Mouse (Mus musculus): ENCODE measurements at regions not wholly inside any gene's neighbourhood (a gene's known extent, or its start where the extent isn't known, plus 50 kb on each side); places are given as distances from the start of the nearest gene placed in this dataset.

GRCm38 (mm10) chr1:71946911-71947310 is 265.2 kb downstream of the Mreg start:
- no peak for DNase-seq (ENCODE audit: low read depth)

GRCm38 (mm10) chr1:71945070-71945469 is 267.0 kb downstream of the Mreg start:
- DNase-seq (ENCODE audit: low read depth) = peak; percentile 88

DNA sequence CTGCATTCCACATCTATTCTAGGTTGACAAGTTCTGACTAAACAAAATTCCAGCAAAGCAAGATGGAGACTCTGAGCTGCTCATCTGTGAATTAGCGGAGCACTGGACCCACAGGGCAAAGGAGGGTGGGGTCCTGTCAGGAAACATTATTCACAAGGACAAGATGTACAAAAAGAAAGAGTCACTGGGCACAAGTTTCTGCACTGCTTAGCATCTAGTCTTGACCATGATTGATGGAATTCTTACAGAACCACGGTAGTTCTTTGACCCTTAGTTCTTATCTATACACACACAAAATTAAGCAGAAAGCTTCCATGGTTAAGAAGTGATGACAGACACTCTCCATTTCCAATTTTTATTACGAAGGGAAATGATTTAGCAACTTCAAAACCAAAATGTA is 267.6 kb downstream of the Mreg start:
- DNase-seq (ENCODE audit: low read depth) = no peak

DNA sequence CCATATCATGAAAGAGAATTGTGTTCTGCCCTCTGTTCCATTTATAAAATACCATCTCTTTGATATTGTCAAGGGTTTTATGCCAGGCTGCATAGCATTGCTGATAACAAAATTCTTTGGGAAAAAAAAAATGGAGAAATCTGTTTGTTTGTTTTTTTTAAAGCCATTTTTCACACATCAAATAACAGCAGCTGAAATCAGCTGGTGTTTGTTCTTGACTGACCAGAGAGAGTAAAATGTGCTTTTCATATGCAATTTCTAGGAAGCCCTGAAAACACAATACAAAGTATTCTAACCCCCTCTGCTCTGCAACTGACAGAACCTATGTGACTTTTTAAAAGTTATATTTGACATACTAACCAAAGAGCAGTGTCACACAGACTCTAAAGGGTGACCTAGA is 270.0 kb downstream of the Mreg start:
- DNase-seq (ENCODE audit: low read depth) = no peak

DNA sequence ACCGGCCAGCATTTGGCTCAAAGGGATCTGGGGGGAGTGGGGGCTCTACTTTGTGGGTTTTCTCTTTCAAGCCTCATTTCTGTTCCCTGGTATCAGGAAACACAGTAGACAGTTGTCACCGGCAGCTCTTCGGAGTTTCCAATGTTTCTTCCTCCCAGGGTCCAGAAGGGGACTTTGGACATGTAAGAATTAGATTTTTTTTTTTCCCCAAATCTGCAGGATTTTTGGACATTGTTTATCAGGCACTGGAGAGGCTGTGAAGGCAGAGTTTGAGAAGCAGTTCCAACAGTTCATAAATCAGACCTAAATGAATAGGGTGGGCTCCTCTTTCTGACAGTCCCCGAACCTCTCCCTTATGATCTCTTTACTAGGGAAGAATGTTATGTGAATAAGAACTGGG is 270.4 kb downstream of the Mreg start:
- no peak for DNase-seq (ENCODE audit: low read depth)

- no peak for DNase-seq (ENCODE audit: low read depth)
Measured at GRCm38 (mm10) chr1:71940900-71941299, 271.2 kb downstream of the Mreg start.

DNA sequence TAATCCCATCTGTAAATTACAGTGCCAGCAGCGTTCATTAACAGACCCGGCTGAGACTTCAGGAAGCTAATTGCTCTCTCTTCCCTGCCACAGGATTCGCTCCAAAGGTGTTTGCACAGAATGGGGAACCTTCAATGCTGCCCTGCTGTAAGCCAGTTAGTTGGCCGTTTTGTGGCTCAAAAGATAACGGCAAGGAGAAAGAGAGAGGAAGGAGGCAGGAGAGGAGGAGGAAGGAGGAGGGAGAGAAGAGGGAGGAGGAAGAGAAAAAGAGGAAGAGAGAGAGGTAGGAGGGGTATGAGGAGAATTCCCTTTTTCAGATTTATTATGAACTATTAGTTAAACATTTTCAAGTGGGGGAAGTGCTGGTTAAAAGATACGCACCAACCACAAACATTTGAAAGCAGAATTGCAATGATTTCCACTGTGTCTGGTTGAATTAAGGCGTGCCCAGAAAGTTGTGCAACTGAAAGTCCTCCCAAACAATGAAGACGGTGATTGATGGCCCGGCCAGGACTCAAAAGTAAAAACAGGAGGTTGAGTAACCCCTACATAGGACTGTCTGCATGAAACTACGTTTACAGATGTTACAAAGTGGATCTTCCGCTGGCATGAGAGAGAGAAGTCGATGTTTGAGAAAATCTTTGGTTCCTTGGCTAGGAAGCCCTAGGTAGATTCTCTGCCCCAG is 273.6 kb downstream of the Mreg start:
- no peak for DNase-seq (ENCODE audit: low read depth)

DNA sequence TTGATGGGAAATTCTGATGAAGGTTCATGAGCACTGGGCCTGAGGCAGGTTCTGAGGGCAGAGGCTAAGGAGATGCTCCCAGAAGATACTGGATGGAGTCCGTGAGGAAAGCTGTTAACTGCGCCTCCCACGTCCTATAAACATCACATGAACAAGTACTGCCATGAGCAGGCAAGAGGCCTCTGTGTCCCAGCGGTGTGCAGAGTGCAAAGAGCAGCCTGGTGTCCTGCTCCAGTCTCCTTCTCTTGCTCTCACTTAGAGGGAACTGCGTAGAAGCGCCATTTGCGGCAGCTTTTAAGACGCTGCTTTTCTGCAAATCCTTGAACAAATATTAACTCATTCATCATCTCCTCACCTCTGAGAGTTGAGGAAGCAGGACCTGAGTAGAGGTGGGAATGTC is 274.2 kb downstream of the Mreg start:
- DNase-seq (ENCODE audit: low read depth) = no peak

- no peak for DNase-seq (ENCODE audit: low read depth)
Measured at GRCm38 (mm10) chr1:71937168-71937567, 274.9 kb downstream of the Mreg start.

DNA sequence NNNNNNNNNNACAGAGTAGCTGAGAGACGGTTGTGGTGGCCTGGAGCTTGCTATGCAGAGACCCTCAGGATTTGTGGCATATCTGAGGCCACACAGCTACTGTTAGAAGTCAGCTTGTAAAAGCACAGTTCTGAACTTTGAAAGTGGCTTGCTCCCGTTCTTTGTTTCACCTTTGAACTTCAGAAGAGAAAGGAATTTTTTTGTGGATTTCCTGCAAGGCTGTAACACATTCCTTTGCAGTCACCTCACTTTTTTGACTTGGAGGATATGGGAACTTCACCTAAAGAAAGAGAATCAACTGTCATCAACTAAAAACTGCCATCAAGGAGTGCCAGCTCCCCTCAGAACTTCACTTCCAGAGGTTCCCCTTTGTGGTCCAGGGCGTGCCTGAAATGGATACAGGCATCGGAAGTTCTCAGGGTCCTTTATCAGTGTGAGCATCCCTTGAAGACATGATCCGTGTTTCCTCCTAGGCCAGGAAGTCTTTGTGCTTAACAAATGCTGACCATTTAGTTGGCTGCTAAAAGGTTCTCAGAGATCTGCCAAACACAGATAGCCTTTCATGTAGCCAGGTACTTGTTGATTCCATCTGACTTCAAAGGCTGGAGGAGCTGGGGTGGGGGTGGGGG is 275.5 kb downstream of the Mreg start:
- DNase-seq (ENCODE audit: low read depth) = no peak

GRCm38 (mm10) chr1:71925501-71925900 is 272.5 kb upstream of the Fn1 start:
- DNase-seq (ENCODE audit: low read depth) = no peak

GRCm38 (mm10) chr1:71924884-71925283 is 271.9 kb upstream of the Fn1 start:
- no peak for DNase-seq (ENCODE audit: low read depth)

GRCm38 (mm10) chr1:71923731-71924130 is 270.7 kb upstream of the Fn1 start:
- no peak for DNase-seq (ENCODE audit: low read depth)

DNA sequence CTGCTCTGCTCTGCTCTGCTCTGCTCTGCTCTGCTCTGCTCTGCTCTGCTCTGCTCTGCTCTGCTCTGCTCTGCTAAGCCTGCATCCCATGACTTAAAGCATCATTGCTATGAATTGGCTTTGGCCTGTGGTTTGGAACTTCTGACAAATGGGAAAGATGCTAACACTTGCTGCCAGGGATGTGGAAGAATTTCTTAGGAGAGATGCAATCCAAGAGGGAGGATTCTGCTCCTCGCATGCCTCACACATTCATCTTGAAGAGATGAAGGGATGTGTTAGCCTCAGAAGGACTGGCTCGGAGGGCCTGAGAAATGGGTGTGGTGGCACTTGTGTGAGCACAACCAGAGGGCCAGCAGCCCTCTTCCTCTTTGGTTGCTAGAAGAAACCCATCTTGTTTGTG is 268.5 kb upstream of the Fn1 start:
- no peak for DNase-seq (ENCODE audit: low read depth)

DNA sequence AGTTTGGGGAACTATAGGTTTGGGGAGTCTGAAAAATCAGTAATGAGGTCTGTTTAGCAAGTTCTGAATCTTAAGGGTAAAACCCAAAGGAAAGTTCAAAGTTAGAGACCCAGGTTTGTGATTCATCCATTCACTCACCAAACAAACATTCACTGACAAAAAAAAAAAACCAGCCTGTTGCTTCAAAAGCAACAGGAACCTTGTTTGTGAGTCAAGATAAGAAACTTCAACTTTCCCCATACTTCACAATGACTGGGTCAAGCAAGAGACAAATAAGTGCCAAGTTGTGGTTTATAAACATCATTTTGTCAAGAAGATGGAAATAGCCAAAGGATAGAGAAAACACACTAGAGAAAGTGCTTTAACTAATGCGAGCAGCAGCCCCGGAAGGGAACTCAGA is 266.9 kb upstream of the Fn1 start:
- no peak for DNase-seq (ENCODE audit: low read depth)

DNA sequence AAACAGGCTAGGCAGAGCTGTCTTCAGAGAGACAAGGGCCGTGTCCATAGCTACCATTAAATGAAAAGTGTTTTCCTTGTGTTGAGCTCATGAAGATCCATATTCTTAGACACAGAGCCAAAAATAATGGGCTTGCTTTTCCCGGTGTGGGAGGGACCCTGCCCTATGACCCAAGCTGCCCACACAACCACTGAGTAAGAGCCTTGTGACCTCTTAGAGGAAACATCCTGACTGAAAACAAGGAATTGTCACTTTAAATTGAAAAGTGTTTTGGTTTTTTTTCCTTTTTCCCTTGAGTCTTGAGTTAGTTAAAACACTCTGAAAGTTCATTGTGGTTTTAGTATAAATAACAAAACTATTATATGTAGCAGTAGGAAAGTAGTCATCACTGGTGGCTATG is 264.0 kb upstream of the Fn1 start:
- DNase-seq (ENCODE audit: low read depth) = no peak

GRCm38 (mm10) chr1:71914439-71914838 is 261.4 kb upstream of the Fn1 start:
- no peak for DNase-seq (ENCODE audit: low read depth)

DNA sequence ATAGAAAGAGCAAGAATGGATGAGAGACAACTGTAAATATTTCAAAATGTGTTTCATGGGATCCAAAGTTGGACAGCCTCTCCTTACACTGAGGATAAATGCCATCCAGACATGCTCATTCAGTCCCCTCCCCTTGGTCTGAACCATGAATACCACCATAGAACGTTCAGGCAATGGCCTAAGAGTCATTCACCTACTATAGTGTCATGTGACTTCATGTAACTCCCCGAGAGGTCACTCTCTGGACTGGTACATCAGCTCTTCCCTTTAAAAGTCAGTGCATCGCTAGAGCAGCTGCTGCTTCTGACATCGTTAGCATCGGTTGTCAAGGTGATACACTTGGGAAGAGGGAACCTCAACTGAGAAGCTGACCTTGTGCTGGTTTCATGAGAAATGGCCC is 260.2 kb upstream of the Fn1 start:
- no peak for DNase-seq (ENCODE audit: low read depth)

DNA sequence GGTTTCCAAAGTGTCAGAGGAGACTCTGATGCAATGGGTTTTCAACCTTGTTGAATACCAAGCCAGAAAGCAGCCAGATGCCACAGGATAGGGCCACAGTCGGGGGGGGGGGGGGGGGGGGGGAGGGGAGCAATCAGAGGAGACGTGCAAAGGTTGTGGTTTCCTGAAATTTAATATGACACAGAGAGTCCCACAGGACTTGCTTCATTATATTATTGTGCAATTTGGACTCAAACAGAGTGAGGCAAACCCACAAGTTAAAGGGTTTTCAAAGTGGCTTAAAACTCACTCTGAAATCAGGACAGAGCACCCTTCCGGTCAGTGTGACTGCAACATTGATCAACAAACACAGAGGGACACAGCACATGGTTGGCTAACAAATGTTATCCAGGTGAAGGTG is 259.4 kb upstream of the Fn1 start:
- DNase-seq (ENCODE audit: low read depth) = no peak

- no peak for DNase-seq (ENCODE audit: low read depth)
Measured at GRCm38 (mm10) chr1:71910125-71910524, 257.1 kb upstream of the Fn1 start.

DNA sequence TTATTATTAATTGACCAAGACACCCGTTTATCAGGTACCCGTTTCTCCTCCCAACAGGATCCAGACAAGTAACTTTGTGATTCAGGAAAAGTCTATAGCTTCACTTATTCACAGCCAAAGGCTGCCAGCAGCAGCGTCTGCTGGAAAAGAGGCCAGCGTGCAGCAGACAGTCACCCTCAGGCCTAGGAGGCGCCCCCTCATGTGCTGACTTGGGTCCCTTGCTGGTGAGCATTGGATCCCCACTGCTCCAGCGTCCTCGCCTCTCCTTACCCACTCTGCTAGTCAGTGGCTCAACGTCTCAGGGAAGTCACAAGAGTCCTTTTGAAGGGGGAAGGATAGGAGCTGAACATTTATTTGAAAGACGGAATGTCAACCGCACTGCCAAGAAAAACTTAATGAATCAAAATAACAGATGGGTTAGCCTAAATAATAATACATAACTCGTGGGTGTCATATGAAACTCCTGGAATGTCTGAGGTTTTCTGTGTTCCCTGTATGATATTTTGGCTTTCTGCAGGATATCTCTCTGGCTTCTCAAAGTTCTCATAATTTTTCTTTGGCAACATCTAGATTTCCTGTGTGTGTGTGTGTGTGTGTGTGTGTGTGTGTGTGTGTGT is 256.6 kb upstream of the Fn1 start:
- DNase-seq (ENCODE audit: low read depth) = peak; percentile 57

DNA sequence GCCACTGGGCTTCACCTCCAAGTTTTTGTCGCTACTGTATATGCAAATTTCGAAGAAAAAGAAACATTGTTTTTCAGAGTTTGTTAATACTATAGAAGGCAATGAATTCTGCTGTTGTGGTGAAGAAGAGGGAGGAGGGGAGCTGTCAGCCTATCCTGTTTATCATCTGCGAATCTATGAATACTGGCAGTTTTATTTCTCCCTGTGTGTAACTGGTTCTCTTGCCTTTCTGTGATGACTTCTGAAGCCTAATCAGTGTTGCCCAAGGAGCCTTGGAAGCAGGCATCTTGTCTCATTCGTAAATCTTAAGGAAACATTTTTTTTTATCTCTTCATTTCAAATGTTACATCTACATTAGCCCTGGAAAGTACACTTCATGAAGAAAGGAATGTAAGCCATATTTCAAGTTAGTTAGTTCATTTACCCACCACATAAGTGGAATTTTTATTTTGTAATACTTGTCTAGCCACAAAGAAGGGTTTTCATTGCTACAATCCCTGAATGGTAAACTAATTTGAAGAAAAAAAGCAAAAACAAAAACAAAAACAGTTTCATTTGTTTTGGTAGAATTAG is 251.5 kb upstream of the Fn1 start:
- DNase-seq (ENCODE audit: low read depth) = no peak

Data from fibroblast of lung, adult 2 months (primary cell).